Mouse (Mus musculus): ENCODE data around the gene Morn3. TPM values are rescaled to one million over a fixed set of nuclear protein-coding genes. Genes with fewer than 3 reads are reported as not detected.
A peak's percentile ranks its signal among the peaks of the same experiment; 100 is the strongest.

Gene Morn3
- polyA plus RNA-seq, 1 experiment from 2014 or later: 1.0 TPM

- Histone ChIP-seq H3K27ac (ENCODE audit: low read depth, low read length) (no peak overlapping the region), H3K9ac (ENCODE audit: low read depth, low read length) (no peak overlapping the region), H3K4me3 (ENCODE audit: low read depth, low read length) (no peak overlapping the region), H3K36me3 (ENCODE audit: control insufficient read depth, insufficient read depth, low read length) (no peaks in the 10 kb centered on the region), H3K4me2 (replicated peaks; ENCODE audit: low read depth, low read length) (no peak overlapping the region), H3K4me1 (replicated peaks; ENCODE audit: control insufficient read depth, insufficient read depth, low read length) (no peaks in the 10 kb centered on the region; the same call in 1 of the 2 replicates), H3K9me3 (ENCODE audit: control insufficient read depth, low read length) (no peaks in the 10 kb centered on the region), H3K27me3 (ENCODE audit: control insufficient read depth, insufficient read depth, low read length) (no peaks in the 10 kb centered on the region)
- 85% methylated on average over 11 of the region's 11 CpGs for WGBS
- DNase-seq (ENCODE audit: low spot score) (no peak), ATAC-seq (ENCODE audit: low FRiP score) (no peak)
These were observed 36.9 kb downstream of the Morn3 start for GRCm38 (mm10) chr5:123009873-123010272.

- H3K9ac ChIP-seq (ENCODE audit: low read depth, low read length): no peak overlapping the region
- H3K4me2 ChIP-seq (replicated peaks; ENCODE audit: low read depth, low read length): no peak overlapping the region
- H3K4me3 ChIP-seq (ENCODE audit: low read depth, low read length): no peak overlapping the region
- 90% methylated on average over 7 of the region's 7 CpGs for WGBS
- no peak overlapping the region for H3K27ac ChIP-seq (ENCODE audit: low read depth, low read length)
- H3K27me3 ChIP-seq (ENCODE audit: control insufficient read depth, insufficient read depth, low read length): no peaks in the 10 kb centered on the region
- no peaks in the 10 kb centered on the region for H3K9me3 ChIP-seq (ENCODE audit: control insufficient read depth, low read length)
- no peak for DNase-seq (ENCODE audit: low spot score)
- H3K4me1 ChIP-seq (replicated peaks; ENCODE audit: control insufficient read depth, insufficient read depth, low read length): no peaks in the 10 kb centered on the region
- no peak for ATAC-seq (ENCODE audit: low FRiP score)
- no peaks in the 10 kb centered on the region for H3K36me3 ChIP-seq (ENCODE audit: control insufficient read depth, insufficient read depth, low read length)
These were observed 37.8 kb downstream of the Morn3 start for GRCm38 (mm10) chr5:123008877-123009493.

DNA sequence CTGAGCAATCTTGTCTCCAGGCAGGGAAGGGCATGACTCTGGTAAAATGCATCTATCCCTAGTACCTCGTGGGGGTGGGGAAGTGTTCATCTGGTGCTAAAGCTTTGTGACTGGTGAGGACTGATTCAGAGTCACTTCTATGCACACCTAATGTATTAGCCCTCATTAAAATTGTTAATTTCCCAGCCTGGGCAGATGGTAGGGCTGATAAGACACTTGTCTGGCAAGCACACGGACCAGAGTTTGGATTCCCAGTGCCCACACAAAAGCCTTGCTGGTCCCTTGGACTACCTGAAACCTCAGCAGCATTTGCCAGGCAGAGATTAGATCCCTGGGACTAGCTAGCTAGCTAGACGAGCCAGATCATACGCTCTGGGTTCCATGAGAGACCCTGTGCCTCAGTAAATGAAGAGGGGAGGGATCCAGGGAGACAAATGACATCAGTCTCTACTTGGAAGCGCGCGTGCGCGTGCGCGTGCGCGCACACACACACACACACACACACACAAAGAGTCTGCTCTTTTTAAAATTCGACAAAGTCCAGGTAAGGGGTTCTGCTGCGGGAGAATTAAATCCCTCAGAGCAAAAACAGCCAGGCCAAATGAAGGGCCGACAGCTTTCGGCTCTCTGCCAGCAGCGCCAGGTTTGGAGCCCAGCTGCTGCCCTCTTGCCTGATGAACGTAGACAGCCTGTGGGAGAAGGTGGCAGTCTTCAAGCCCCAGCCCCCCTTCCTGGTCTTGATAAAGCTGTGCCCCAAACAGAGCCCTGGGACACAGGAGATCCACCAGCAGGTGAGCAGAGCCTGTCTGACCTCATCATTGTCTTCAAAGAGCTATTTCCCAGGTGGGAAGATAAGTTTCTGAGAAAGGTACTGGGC lies 40.9 kb downstream of the Morn3 start:
- no peak for DNase-seq (ENCODE audit: low spot score)
- WGBS: 74% methylated on average over 19 of the region's 19 CpGs

GRCm38 (mm10) chr5:123000901-123001300 lies 45.9 kb downstream of the Morn3 start:
- Histone ChIP-seq H3K4me1 (replicated peaks; ENCODE audit: control insufficient read depth, insufficient read depth, low read length) (no peaks in the 10 kb centered on the region), H3K4me3 (ENCODE audit: low read depth, low read length) (no peak overlapping the region), H3K36me3 (ENCODE audit: control insufficient read depth, insufficient read depth, low read length) (no peaks in the 10 kb centered on the region), H3K27me3 (ENCODE audit: control insufficient read depth, insufficient read depth, low read length) (no peaks in the 10 kb centered on the region), H3K9ac (ENCODE audit: low read depth, low read length) (no peak overlapping the region), H3K4me2 (replicated peaks; ENCODE audit: low read depth, low read length) (no peak overlapping the region), H3K9me3 (ENCODE audit: control insufficient read depth, low read length) (no peaks in the 10 kb centered on the region), H3K27ac (ENCODE audit: low read depth, low read length) (no peak overlapping the region)
- no peak for DNase-seq (ENCODE audit: low spot score)
- 74% methylated on average over 1 of the region's 1 CpGs for WGBS
- ATAC-seq (ENCODE audit: low FRiP score): no peak

More for the DNA sequence above, 40.9 kb downstream of the Morn3 start:
- no peak overlapping the region for H3K4me3 ChIP-seq (ENCODE audit: low read depth, low read length)
- ATAC-seq (ENCODE audit: low FRiP score): no peak
- no peaks in the 10 kb centered on the region for H3K9me3 ChIP-seq (ENCODE audit: control insufficient read depth, low read length)
- no peak overlapping the region for H3K4me2 ChIP-seq (replicated peaks; ENCODE audit: low read depth, low read length)
- no peaks in the 10 kb centered on the region for H3K36me3 ChIP-seq (ENCODE audit: control insufficient read depth, insufficient read depth, low read length)
- H3K4me1 ChIP-seq (replicated peaks; ENCODE audit: control insufficient read depth, insufficient read depth, low read length): no peaks in the 10 kb centered on the region
- no peaks in the 10 kb centered on the region for H3K27me3 ChIP-seq (ENCODE audit: control insufficient read depth, insufficient read depth, low read length)
- H3K9ac ChIP-seq (ENCODE audit: low read depth, low read length): no peak overlapping the region
- H3K27ac ChIP-seq (ENCODE audit: low read depth, low read length): no peak overlapping the region

DNA sequence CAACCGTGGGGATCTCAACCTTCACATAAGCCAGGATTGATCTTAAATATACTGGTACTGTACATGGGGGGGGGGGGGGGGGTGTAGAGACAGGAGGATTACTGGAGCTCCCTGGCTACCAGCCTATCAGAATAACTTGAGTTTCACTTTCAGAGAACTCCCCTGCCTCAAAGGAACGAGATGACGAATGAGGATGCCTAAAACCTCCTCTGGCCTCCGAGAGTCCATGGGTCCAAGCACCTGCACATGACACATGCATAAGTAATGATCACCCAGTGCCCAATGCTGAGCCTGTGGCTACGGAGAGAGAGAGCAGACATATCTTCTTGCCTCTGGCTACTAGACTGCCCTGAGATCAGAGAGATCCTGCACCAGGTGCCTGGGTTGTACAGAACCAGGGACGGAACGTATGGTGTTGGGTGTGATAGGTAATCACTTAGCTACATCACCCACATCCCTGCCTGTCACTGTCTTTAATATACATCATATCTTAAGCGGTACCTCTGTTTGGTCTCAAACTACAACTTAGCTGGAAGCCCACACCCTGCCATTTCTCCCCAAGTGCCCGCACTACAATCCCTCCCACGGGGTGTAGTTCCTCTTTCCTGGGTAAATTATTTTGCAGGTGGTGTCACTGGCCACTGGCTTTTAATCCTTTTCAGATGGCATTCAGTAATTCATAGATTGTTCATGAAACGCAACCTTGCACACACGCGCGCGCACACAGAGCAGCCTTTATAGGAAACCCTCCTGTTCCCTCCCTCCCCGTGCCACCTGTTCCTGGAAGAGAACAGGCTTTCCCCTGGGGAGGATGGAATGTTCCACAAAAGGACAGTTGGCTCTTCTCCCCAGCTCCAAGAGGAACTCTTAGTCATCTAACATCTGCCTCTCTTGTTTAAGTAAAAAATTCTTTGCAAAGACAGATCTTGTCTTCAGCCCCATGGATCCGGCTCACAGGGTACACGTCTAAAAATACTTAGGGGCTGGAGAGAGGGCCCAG lies 49.3 kb downstream of the Morn3 start:
- WGBS: 88% methylated on average over 18 of the region's 18 CpGs
- no peaks in the 10 kb centered on the region for H3K9me3 ChIP-seq (ENCODE audit: control insufficient read depth, low read length)
- no peaks in the 10 kb centered on the region for H3K27me3 ChIP-seq (ENCODE audit: control insufficient read depth, insufficient read depth, low read length)

GRCm38 (mm10) chr5:122994910-122995309 lies 51.9 kb downstream of the Morn3 start:
- Histone ChIP-seq H3K4me3 (ENCODE audit: low read depth, low read length) (no peak overlapping the region), H3K4me2 (replicated peaks; ENCODE audit: low read depth, low read length) (no peak overlapping the region), H3K9me3 (ENCODE audit: control insufficient read depth, low read length) (no peaks in the 10 kb centered on the region), H3K27ac (ENCODE audit: low read depth, low read length) (0 out of 2 replicates have a peak overlapping the region, but pooled peaks have one; percentile 3), H3K36me3 (ENCODE audit: control insufficient read depth, insufficient read depth, low read length) (no peaks in the 10 kb centered on the region), H3K4me1 (replicated peaks; ENCODE audit: control insufficient read depth, insufficient read depth, low read length) (peaks cover 13% of the 10 kb centered on the region), H3K27me3 (ENCODE audit: control insufficient read depth, insufficient read depth, low read length) (no peaks in the 10 kb centered on the region), H3K9ac (ENCODE audit: low read depth, low read length) (no peak overlapping the region)
- 0% methylated on average over 1 of the region's 1 CpGs for WGBS
- DNase-seq (ENCODE audit: low spot score) (no peak), ATAC-seq (ENCODE audit: low FRiP score) (0 out of 2 replicates have a peak, but pooled peaks have one; percentile 10)

More for the DNA sequence above, 49.3 kb downstream of the Morn3 start:
- ATAC-seq (ENCODE audit: low FRiP score) (no peak), DNase-seq (ENCODE audit: low spot score) (no peak)
- Histone ChIP-seq H3K9ac (ENCODE audit: low read depth, low read length) (no peak overlapping the region), H3K36me3 (ENCODE audit: control insufficient read depth, insufficient read depth, low read length) (no peaks in the 10 kb centered on the region), H3K4me3 (ENCODE audit: low read depth, low read length) (no peak overlapping the region), H3K4me1 (replicated peaks; ENCODE audit: control insufficient read depth, insufficient read depth, low read length) (no peaks in the 10 kb centered on the region), H3K27ac (ENCODE audit: low read depth, low read length) (no peak overlapping the region), H3K4me2 (replicated peaks; ENCODE audit: low read depth, low read length) (no peak overlapping the region)

DNA sequence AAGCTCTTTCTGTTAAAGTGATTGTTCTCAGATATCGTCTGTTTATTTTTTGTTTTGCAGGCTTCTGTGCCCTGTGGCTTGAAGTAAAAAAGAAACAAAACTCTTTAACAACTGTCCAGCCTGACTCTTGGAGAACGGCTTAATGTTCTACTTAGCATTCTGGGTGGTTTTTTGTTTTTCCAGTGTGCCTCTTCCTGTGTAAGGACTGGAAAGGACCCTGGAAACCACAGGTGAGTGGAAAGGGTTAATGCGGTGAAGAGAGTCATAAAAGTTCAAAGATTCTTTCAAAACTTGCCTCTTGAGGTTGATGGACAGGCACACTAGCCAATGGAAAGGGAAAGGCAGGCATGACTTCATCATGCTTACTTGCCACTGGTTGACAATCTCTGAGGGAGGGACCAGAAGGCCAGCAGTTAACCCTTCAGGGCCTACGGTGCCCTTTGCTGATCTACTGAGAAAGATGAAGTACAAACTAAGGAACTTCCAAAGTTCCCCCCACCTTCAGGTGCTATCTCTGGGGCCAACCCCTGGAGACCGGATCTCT lies 52.4 kb downstream of the Morn3 start:
- peak; percentile 94 for DNase-seq (ENCODE audit: low spot score)
- H3K36me3 ChIP-seq (ENCODE audit: control insufficient read depth, insufficient read depth, low read length): no peaks in the 10 kb centered on the region
- no peak overlapping the region for H3K4me2 ChIP-seq (replicated peaks; ENCODE audit: low read depth, low read length)
- peaks cover 13% of the 10 kb centered on the region for H3K4me1 ChIP-seq (replicated peaks; ENCODE audit: control insufficient read depth, insufficient read depth, low read length)
- no peak overlapping the region for H3K9ac ChIP-seq (ENCODE audit: low read depth, low read length)
- peak; percentile 88 for ATAC-seq (ENCODE audit: low FRiP score)
- peak overlapping the region; percentile 3; the same call in 1 of the 2 replicates for H3K27ac ChIP-seq (ENCODE audit: low read depth, low read length)
- no peak overlapping the region for H3K4me3 ChIP-seq (ENCODE audit: low read depth, low read length)
- H3K27me3 ChIP-seq (ENCODE audit: control insufficient read depth, insufficient read depth, low read length): no peaks in the 10 kb centered on the region
- WGBS: 11% methylated on average over 5 of the region's 5 CpGs
- no peaks in the 10 kb centered on the region for H3K9me3 ChIP-seq (ENCODE audit: control insufficient read depth, low read length)

DNA sequence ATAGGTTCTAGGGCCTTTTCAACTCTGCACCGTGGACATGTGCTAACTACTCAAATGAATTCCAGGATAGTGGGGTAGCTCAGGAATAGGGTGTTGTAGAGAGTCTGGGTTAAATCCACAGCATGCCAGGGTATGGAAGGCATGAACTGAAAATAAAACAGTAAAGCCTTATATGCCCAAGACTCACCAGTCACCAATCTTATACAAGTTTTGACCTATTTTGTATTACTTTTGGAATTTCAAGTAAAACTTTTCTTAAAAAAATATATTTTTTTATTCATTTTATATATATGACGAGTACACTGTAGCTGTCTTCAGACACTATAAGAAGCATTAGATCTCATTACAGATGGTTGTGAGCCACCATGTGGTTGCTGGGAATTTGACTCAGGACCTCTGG lies 53.0 kb downstream of the Morn3 start:
- DNase-seq (ENCODE audit: low spot score) (no peak), ATAC-seq (ENCODE audit: low FRiP score) (no peak)
- H3K4me1 ChIP-seq (replicated peaks; ENCODE audit: control insufficient read depth, insufficient read depth, low read length): peaks cover 13% of the 10 kb centered on the region
- no peak overlapping the region for H3K27ac ChIP-seq (ENCODE audit: low read depth, low read length)
- no peaks in the 10 kb centered on the region for H3K9me3 ChIP-seq (ENCODE audit: control insufficient read depth, low read length)
- no peak overlapping the region for H3K4me2 ChIP-seq (replicated peaks; ENCODE audit: low read depth, low read length)
- no peaks in the 10 kb centered on the region for H3K36me3 ChIP-seq (ENCODE audit: control insufficient read depth, insufficient read depth, low read length)
- H3K4me3 ChIP-seq (ENCODE audit: low read depth, low read length): no peak overlapping the region
- no peak overlapping the region for H3K9ac ChIP-seq (ENCODE audit: low read depth, low read length)
- WGBS: 36% methylated on average over 2 of the region's 2 CpGs
- no peaks in the 10 kb centered on the region for H3K27me3 ChIP-seq (ENCODE audit: control insufficient read depth, insufficient read depth, low read length)

All from hindbrain, embryonic 11.5 days (tissue).